Mouse (Mus musculus) lung, embryonic 15.5 days (tissue): ENCODE results near the gene Mip. TPM values are rescaled to one million over a fixed set of nuclear protein-coding genes. Genes with fewer than 3 reads are reported as not detected.
"Not testable (repeated sequence)": the region's sequence is repeated elsewhere in the genome, so short reads cannot be mapped to it uniquely, and the experiment has no call there.

Experiments used
- ATAC-seq: fragments of 200-750 bp; cut with Nextera tagmentation; 2 replicates; pipeline ENCODE4 v1.8.0; 2017; ENCODE audit warnings: moderate number of reproducible peaks, borderline replicate concordance; ENCODE audit not compliant: low FRiP score, low TSS enrichment; ENCODE audit errors: extremely low read depth
- H3K27ac ChIP-seq: fragments of 300-500 bp; sonication (generic); 2 replicates; pipeline ENCODE4 v1.5.1; 2015; ENCODE audit warnings: moderate library complexity, mild to moderate bottlenecking, inconsistent platforms
- H3K27me3 ChIP-seq: fragments of 300-500 bp; sonication (generic); 2 replicates; pipeline ENCODE4 v1.6.1; 2015; ENCODE audit warnings: inconsistent platforms
- H3K36me3 ChIP-seq: fragments of 300-500 bp; sonication (generic); 2 replicates; pipeline ENCODE4 v1.6.1; 2015; ENCODE audit warnings: inconsistent platforms
- H3K4me1 ChIP-seq: fragments of 300-500 bp; sonication (generic); 2 replicates; pipeline ENCODE4 v1.6.1; 2015; ENCODE audit warnings: inconsistent platforms
- H3K4me2 ChIP-seq: fragments of 300-500 bp; sonication (generic); 2 replicates; pipeline ENCODE4 v1.6.1; 2015; ENCODE audit warnings: inconsistent platforms, mild to moderate bottlenecking, moderate library complexity
- H3K4me3 ChIP-seq: fragments of 300-500 bp; sonication (generic); 2 replicates; pipeline ENCODE4 v1.5.1; 2015; ENCODE audit warnings: mild to moderate bottlenecking, inconsistent platforms
- H3K9ac ChIP-seq: fragments of 300-500 bp; sonication (generic); 2 replicates; pipeline ENCODE4 v1.6.1; 2015; ENCODE audit warnings: inconsistent platforms
- H3K9me3 ChIP-seq: fragments of 300-500 bp; sonication (generic); 2 replicates; pipeline ENCODE4 v1.6.1; 2016; ENCODE audit warnings: inconsistent platforms
- whole genome bisulfite sequencing: fragments of 180-500 bp; shearing (Covaris S2); methylation state at CpG from one replicate; pipeline ENCODE4 v1.1.7; 2015; 5-methylcytosine and 5-hydroxymethylcytosine counted together
- polyA plus RNA-seq: library from polyadenylated mRNA; unstranded; fragments of >200 nt; fragmentation: Nextera tagmentation; extraction: Ambion mirVana; gene quantifications from 2 replicates; pipeline ENCODE4 v1.2.1, GENCODE M21; 2015

The Mip gene
- not detected in 2 replicates for polyA plus RNA-seq

GRCm38 (mm10) chr10:128225538-128225937 lies at the start of gene Mip:
TSS of gene Mip (plus strand) at chr10:128225838.
- no peaks in the 10 kb centered on the region for H3K27me3 ChIP-seq
- no peak; the same call in 1 of the 2 replicates for ATAC-seq
- H3K4me2 ChIP-seq, result no peak within 1 kb of the TSS
- H3K4me3 ChIP-seq, result no peak within 1 kb of the TSS
- H3K9ac ChIP-seq, result no peak within 1 kb of the TSS
- H3K27ac ChIP-seq, result no peak within 1 kb of the TSS
- H3K9me3 ChIP-seq, result no peaks in the 10 kb centered on the region
- H3K36me3 ChIP-seq, result no peaks in the 10 kb centered on the region
- 0 out of 2 replicates have a peak, but pooled peaks cover 2% of the 10 kb centered on the region for H3K4me1 ChIP-seq
- WGBS, result 54% methylated on average over 4 of the region's 4 CpGs

GRCm38 (mm10) chr10:128175996-128176755 lies 49.5 kb upstream of the Mip start:
- WGBS, result 1% methylated on average over 17 of the region's 17 CpGs
- H3K27me3 ChIP-seq, result no peaks in the 10 kb centered on the region
- H3K9ac ChIP-seq, result peak overlapping the region; percentile 62
- ATAC-seq, result peak; percentile 90
- H3K4me1 ChIP-seq, result peaks cover 26% of the 10 kb centered on the region
- no peaks in the 10 kb centered on the region for H3K9me3 ChIP-seq
- H3K27ac ChIP-seq, result peak overlapping the region; percentile 95
- peak overlapping the region; percentile 60 for H3K4me3 ChIP-seq
- peak overlapping the region; percentile 66 for H3K4me2 ChIP-seq
- no peaks in the 10 kb centered on the region for H3K36me3 ChIP-seq

GRCm38 (mm10) chr10:128177316-128177715 lies 48.3 kb upstream of the Mip start:
- no peak overlapping the region for H3K27ac ChIP-seq
- WGBS, result 76% methylated on average over 4 of the region's 4 CpGs
- no peak overlapping the region for H3K4me3 ChIP-seq
- H3K9me3 ChIP-seq, result no peaks in the 10 kb centered on the region
- ATAC-seq, result no peak
- peaks cover 26% of the 10 kb centered on the region for H3K4me1 ChIP-seq
- no peaks in the 10 kb centered on the region for H3K36me3 ChIP-seq
- H3K27me3 ChIP-seq, result no peaks in the 10 kb centered on the region
- no peak overlapping the region for H3K9ac ChIP-seq
- H3K4me2 ChIP-seq, result no peak overlapping the region

DNA sequence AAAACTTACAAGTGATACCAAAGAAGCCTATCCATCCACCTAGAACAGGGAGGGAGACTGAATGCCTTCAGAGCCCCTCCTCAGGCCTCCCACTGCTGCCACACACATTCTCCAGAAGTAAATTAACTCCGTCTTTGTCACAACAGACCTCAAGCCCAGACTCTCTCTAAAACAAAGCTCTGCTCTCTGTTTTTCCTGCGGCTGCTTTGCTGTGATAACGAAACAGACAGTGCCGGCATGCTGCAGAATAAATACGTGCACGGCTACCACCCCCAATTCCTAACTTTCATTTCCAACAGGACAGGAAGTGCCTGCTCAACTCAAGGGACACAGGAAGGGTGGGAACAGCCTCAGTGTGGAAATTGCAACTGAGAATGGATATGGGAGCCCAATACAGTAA lies 45.6 kb upstream of the Mip start, which contains the start of gene Rbms2:
Gene Rbms2 (minus strand): TSS at position 309 of the 400 bp plus-strand sequence.
- Histone ChIP-seq H3K9ac (peak within 1 kb of the TSS; percentile 31), H3K27ac (peak within 1 kb of the TSS; percentile 85), H3K27me3 (no peaks in the 10 kb centered on the region), H3K9me3 (no peaks in the 10 kb centered on the region), H3K36me3 (no peaks in the 10 kb centered on the region), H3K4me1 (peaks cover 13% of the 10 kb centered on the region), H3K4me2 (peak within 1 kb of the TSS; percentile 51), H3K4me3 (peak within 1 kb of the TSS; percentile 35)
- ATAC-seq, result no peak
- WGBS, result 2% methylated on average over 6 of the region's 6 CpGs

DNA sequence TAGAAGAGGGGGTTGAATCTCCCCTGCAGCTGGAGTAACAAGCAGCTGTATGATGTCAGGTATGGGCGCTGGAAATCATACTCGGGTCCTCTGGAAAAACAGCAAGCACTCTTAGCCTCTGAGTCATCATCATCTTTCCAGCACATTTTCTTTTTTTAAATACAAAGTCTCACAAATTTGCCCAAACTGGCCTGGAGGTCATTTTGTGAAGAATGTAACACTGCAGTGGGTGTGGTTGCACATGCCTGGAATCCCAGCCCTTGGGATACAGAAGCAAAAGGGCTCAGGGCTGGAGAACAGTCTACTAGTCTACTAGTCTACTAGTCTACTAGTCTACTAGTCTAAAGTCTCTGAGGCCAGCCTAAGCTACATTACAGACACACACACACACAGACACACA lies 41.3 kb upstream of the Mip start:
- H3K4me3 ChIP-seq, result no peak overlapping the region
- no peaks in the 10 kb centered on the region for H3K36me3 ChIP-seq
- H3K9me3 ChIP-seq, result no peaks in the 10 kb centered on the region
- H3K4me2 ChIP-seq, result no peak overlapping the region
- H3K4me1 ChIP-seq, result 0 out of 2 replicates have a peak, but pooled peaks cover 8% of the 10 kb centered on the region
- H3K27ac ChIP-seq, result no peak overlapping the region
- H3K9ac ChIP-seq, result no peak overlapping the region
- no peak for ATAC-seq
- H3K27me3 ChIP-seq, result no peaks in the 10 kb centered on the region
- WGBS, result 65% methylated on average over 2 of the region's 2 CpGs

DNA sequence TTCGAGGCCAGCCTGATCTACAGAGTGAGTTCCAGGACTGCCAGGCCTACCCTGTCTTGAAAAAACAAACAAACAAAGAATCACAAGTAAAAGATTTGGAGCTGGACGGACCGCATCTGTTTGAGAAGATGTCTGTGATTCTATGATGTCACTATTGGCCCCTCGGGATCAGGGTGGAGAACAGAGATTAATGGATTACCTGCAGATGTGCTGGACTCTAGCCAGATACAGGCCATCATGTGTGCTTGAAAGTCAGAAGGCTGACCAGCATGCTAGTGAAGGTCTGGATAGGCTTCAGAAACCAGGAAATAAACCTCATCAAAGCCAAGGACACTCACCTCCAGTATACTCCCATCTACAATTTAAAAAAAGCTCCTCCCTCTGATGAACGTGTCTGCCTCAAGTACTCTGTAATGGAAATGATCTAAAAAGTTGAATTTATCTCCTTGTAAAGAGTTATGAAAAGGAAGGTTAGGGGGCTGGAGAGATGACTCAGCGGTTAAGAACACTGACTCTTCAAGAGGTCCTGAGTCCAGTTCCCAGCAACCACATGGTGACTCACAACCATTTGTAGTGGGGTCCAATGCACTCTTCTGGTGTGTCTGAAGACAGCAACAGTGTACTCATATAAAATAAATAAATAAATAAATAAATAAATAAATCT lies 40.2 kb upstream of the Mip start:
- Histone ChIP-seq H3K4me3 (no peak overlapping the region), H3K27me3 (no peaks in the 10 kb centered on the region), H3K27ac (no peak overlapping the region), H3K36me3 (no peaks in the 10 kb centered on the region), H3K9ac (no peak overlapping the region), H3K4me1 (0 out of 2 replicates have a peak, but pooled peaks cover 1% of the 10 kb centered on the region), H3K9me3 (no peaks in the 10 kb centered on the region), H3K4me2 (no peak overlapping the region)
- WGBS, result 57% methylated on average over 6 of the region's 6 CpGs
- no peak for ATAC-seq

- 50% methylated on average over 2 of the region's 2 CpGs for WGBS
- Histone ChIP-seq H3K4me1 (no peaks in the 10 kb centered on the region), H3K4me2 (no peak overlapping the region), H3K9me3 (no peaks in the 10 kb centered on the region), H3K27me3 (no peaks in the 10 kb centered on the region), H3K36me3 (no peaks in the 10 kb centered on the region), H3K4me3 (no peak overlapping the region), H3K9ac (no peak overlapping the region), H3K27ac (no peak overlapping the region)
- ATAC-seq, result peak; percentile 45; the same call in 1 of the 2 replicates
These were observed 39.7 kb upstream of the Mip start for GRCm38 (mm10) chr10:128185959-128186358.

DNA sequence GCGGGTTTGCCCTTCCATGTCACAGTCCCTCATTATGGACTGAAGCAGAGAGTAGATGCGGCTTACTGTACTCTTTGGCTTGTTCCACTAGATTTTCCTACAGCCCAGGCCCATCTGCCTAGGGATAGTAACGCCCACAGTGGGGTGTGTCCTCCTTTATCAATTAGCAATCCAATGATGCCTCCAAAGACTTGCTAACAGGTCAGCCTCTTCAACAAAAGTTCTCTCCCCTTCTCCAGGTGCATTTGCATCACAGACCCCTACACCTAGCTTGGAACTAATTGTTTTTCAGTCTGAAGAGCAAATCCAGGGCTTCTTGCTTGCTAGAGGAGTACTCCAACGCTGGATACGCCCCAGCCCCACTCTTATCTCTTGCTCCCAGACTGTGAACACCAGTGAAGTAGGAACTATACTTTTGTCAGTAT lies 38.4 kb upstream of the Mip start:
- Histone ChIP-seq H3K9me3 (no peaks in the 10 kb centered on the region), H3K27me3 (no peaks in the 10 kb centered on the region), H3K27ac (no peak overlapping the region), H3K4me1 (no peaks in the 10 kb centered on the region), H3K36me3 (no peaks in the 10 kb centered on the region), H3K9ac (no peak overlapping the region), H3K4me2 (no peak overlapping the region), H3K4me3 (no peak overlapping the region)
- ATAC-seq, result no peak
- WGBS, result 65% methylated on average over 5 of the region's 5 CpGs

- H3K9ac ChIP-seq, result no peak overlapping the region
- H3K4me2 ChIP-seq, result no peak overlapping the region; the same call in 1 of the 2 replicates
- ATAC-seq, result no peak
- no peak overlapping the region for H3K27ac ChIP-seq
- H3K36me3 ChIP-seq, result no peaks in the 10 kb centered on the region
- no peaks in the 10 kb centered on the region for H3K27me3 ChIP-seq
- WGBS, result 53% methylated on average over 2 of the region's 2 CpGs
- H3K9me3 ChIP-seq, result no peaks in the 10 kb centered on the region
- no peaks in the 10 kb centered on the region for H3K4me1 ChIP-seq
- H3K4me3 ChIP-seq, result no peak overlapping the region
These were observed 37.3 kb upstream of the Mip start for GRCm38 (mm10) chr10:128188242-128188877.

DNA sequence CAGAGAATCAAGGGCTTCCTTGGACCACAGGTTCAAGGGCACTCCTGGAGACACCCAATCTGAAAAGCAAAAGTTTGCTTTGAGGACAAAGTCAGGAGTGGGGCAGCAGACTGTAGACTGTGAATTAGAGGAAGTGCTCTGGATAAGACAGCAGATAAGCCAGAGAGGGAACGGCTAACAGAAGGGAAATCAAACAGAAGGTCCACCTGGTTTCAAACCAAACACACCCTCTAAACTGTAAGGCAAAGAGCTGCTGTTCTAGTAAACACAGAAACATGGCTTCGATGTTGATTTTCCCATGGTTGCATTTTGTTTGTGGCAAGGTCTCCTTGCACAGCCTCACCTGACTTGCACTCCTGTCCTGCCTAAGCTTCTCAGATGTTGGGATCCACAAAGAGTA lies 34.2 kb upstream of the Mip start:
- Histone ChIP-seq H3K4me2 (no peak overlapping the region), H3K9ac (no peak overlapping the region), H3K27ac (no peak overlapping the region), H3K4me1 (peaks cover 9% of the 10 kb centered on the region), H3K9me3 (no peaks in the 10 kb centered on the region), H3K4me3 (no peak overlapping the region), H3K27me3 (peaks cover 16% of the 10 kb centered on the region), H3K36me3 (no peaks in the 10 kb centered on the region)
- WGBS, result 36% methylated on average over 2 of the region's 2 CpGs
- no peak for ATAC-seq

DNA sequence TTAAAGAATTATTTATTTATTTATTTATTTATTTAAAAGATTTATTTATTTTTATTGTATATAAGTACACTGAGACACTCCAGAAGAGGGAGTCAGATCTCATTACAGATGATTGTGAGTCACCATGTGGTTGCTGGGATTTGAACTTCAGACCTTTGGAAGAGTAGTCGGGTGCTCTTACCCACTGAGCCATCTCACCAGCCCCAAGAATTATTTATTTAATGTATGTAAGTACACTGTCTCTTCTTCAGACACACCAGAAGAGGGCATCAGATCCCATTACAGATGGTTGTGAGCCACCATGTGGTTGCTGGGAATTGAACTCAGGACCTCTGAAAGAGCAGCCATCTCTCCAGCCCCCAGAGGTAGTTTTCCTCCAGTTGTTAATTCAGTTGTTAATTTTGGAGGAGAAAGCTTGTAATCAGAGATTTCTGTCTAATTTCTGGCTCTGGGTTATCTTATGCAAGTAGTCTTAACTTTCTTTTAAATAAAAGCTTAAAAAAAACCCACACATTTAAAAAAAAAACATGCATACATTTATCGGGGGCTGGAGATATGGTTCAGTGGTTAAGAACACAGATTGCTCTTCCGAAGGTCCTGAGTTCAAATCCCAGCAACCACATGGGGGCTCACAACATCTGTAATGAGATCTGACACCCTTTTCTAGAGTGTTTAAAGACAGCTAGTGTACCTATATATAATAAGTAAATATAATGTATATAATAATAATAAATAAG lies 33.4 kb upstream of the Mip start:
- not testable (repeated sequence) for H3K9ac ChIP-seq, H3K4me1 ChIP-seq, ATAC-seq, H3K9me3 ChIP-seq, H3K27ac ChIP-seq, H3K4me3 ChIP-seq, H3K36me3 ChIP-seq, H3K4me2 ChIP-seq
- WGBS, result 90% methylated on average over 3 of the region's 3 CpGs
- H3K27me3 ChIP-seq, result peaks cover 19% of the 10 kb centered on the region
